Mouse (Mus musculus) heart, adult 2 months (tissue): Measurements from ENCODE around the gene Nppc. TPM values are rescaled to one million over a fixed set of nuclear protein-coding genes. Genes with fewer than 3 reads are reported as not detected.

ENCODE experiments used
- DNase-seq, 2 experiments: peaks; one replicate each; pipeline ENCODE4 v3.0.0; 2021
- H3K27ac ChIP-seq: fragments of 200-600 bp; 2 replicates; pipeline ENCODE4 v1.8.1; 2022
- H3K27me3 ChIP-seq: fragments of 200-500 bp; 2 replicates; pipeline ENCODE4 v1.6.1; 2012; ENCODE audit warnings: mild to moderate bottlenecking, low read length, inconsistent platforms, mixed read lengths; ENCODE audit not compliant: control insufficient read depth, insufficient read depth
- H3K36me3 ChIP-seq: fragments of 200-500 bp; 2 replicates; pipeline ENCODE4 v1.6.1; 2012; ENCODE audit warnings: low read length, inconsistent platforms; ENCODE audit not compliant: control insufficient read depth, insufficient read depth
- H3K4me1 ChIP-seq: fragments of 200-500 bp; 2 replicates; pipeline ENCODE4 v1.6.1; 2011; ENCODE audit warnings: low read length; ENCODE audit not compliant: control insufficient read depth, insufficient read depth
- H3K4me3 ChIP-seq: fragments of 200-600 bp; 2 replicates; pipeline ENCODE4 v1.8.1; 2022
- H3K79me2 ChIP-seq: fragments of 200-500 bp; replicated peaks from 2 replicates; pipeline ENCODE4 v1.6.1; 2012; ENCODE audit warnings: mild to moderate bottlenecking, inconsistent platforms, low read length, moderate library complexity, mixed read lengths; ENCODE audit not compliant: control insufficient read depth, insufficient read depth
- H3K9ac ChIP-seq: fragments of 200-500 bp; 2 replicates; pipeline ENCODE4 v1.6.1; 2012; ENCODE audit warnings: low read depth, mild to moderate bottlenecking, control low read depth, inconsistent platforms, low read length, mixed read lengths
- CTCF ChIP-seq: fragments of 200-600 bp; IDR thresholded peaks from 2 replicates; pipeline ENCODE4 v1.8.1; 2022; ENCODE audit warnings: antibody characterized with exemption, mild to moderate bottlenecking, moderate library complexity
- EP300 ChIP-seq: fragments of 200-500 bp; IDR thresholded peaks from 2 replicates; pipeline ENCODE4 v1.6.1; 2011; ENCODE audit warnings: low read depth, low read length, control low read depth; ENCODE audit not compliant: insufficient read depth
- POLR2A ChIP-seq: fragments of 200-500 bp; IDR thresholded peaks from 2 replicates; pipeline ENCODE4 v1.6.1; 2011; ENCODE audit warnings: mild to moderate bottlenecking, low read depth, low read length, control low read depth; ENCODE audit not compliant: insufficient read depth
- WGBS: fragments of 180-500 bp; shearing (Covaris S2); methylation state at CpG from one replicate; pipeline ENCODE4 v1.1.7; 2018; 5-methylcytosine and 5-hydroxymethylcytosine counted together
- intact Hi-C: fragments of 180-260 bp; cut with DNase I; formaldehyde crosslinking; loops from one replicate; pipeline ENCODE4 v1.15.1; 2025
- polyA plus RNA-seq: library from polyadenylated mRNA; depleted of rRNA; stranded (reverse); fragments of >200 nt; gene quantifications from 2 replicates; pipeline ENCODE4 v1.2.3, GENCODE M21; 2012
- total RNA-seq, 2 experiments: library from RNA; stranded (reverse); gene quantifications; 2 replicates each; pipeline ENCODE4 v1.2.3; 2021

Nppc gene
- total and polyA plus RNA-seq, 3 experiments: 0.14 TPM; not detected in 2

DNA sequence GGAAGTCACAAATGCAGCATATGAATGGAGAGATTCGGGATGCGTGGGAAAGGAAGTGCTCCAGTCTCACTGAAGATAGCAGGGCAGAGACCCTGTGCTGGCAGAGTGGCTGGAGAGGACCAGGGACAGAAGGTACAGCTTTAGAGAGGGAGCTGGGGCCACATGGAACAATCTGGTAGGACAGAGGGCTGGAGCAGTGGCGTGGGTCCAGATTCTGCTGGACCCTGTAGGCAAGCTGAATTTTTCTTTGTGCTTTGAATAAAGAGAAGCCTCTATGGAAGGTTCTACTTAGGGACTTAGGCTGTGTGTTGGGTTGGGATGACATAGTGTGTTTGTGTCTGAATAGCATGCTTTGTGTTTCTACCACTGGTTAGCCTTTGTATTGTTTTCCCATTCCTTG, 35.1 kb upstream of the Nppc start:
- DNase-seq: no peak
- Histone ChIP-seq H3K79me2 (no peaks in the 10 kb centered on the region), H3K36me3 (no peaks in the 10 kb centered on the region; the same call in 1 of the 2 replicates), H3K4me1 (peaks cover 3% of the 10 kb centered on the region), H3K27ac (no peak overlapping the region), H3K27me3 (no peaks in the 10 kb centered on the region), H3K9ac (no peak overlapping the region), H3K4me3 (no peak overlapping the region)
- intact Hi-C loops: no loop called here
- no peak for TF ChIP-seq CTCF
- no peak for TF ChIP-seq EP300
- no peak for TF ChIP-seq POLR2A
- 50% methylated on average over 3 of the region's 3 CpGs for WGBS

DNA sequence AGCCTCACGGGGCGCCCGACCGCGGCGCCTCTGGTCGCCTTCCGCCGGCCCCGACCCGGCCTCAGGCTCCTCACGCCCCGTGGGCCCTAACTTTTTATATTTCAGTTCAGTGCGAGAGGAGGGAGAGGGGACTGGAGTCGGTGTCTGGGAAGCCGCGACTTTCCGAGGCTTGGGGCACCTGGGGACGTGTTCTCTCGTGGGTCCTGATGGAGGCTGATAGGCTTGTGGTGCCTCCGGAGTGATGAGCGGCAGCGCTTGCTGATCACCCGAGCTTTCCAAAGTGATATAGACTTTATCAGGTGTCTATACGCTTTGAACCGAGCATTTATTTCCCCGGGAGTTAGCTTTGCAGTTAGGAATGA, 33.6 kb upstream of the Nppc start:
- no peaks in the 10 kb centered on the region; the same call in 1 of the 2 replicates for H3K36me3 ChIP-seq
- no peaks in the 10 kb centered on the region for H3K27me3 ChIP-seq
- peak overlapping the region; percentile 87 for H3K27ac ChIP-seq
- intact Hi-C loops: loop anchor here (5.0 kb wide), 1 partner anchor 122 kb away; the partner anchor contains the start of genes Cops7b and Pde6d
- under 1% methylated on average over 26 of the region's 27 CpGs for WGBS
- H3K9ac ChIP-seq: peak overlapping the region; percentile 84
- peak overlapping the region; percentile 96 for H3K4me3 ChIP-seq
- DNase-seq: no peak
- peaks cover 3% of the 10 kb centered on the region for H3K4me1 ChIP-seq
- TF ChIP-seq EP300: no peak
- TF ChIP-seq POLR2A: 0 out of 2 replicates have a peak, but pooled peaks have one; percentile 9
- H3K79me2 ChIP-seq: no peaks in the 10 kb centered on the region

DNA sequence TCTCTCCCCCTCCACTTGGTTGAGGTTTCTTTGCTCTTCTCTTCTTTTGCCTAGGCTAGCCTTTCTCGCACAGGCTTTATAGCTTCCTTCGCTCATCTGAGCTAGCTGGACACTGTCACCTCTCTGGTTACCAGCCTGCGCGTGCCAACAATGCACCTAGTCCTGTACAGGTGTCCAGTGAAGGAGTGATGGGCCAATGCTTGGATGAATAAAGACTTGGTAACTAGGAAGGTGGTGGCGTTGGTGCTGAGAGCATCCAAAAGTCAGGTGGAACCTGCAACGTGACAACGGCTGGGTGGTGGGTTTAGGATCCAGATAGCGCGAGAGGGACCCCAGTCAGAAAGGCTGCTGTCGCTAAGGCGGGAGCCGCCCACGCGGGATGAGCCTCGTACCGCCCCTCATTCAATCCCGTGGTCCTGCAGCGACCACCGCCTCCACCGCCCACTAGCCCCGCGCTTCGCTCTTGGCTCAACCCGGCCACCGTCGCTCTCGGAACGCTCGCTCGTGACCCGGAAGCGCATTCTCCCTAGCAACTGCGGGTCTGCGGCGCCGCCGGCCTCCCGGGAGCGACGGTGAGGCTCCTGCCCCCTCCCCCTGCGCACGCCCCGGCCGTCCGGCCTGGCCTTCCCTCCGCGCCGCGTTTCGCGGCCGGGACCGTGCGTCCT, 33.1 kb upstream of the Nppc start, which contains the start of gene Dis3l2:
Gene Dis3l2, plus strand, starts transcription at position 509 of the 665 bp plus-strand sequence.
- 3% methylated on average over 50 of the region's 54 CpGs for WGBS
- Histone ChIP-seq H3K27ac (peak within 1 kb of the TSS; percentile 87), H3K9ac (peak within 1 kb of the TSS; percentile 84), H3K4me1 (peaks cover 3% of the 10 kb centered on the region), H3K4me3 (peak within 1 kb of the TSS; percentile 96), H3K27me3 (no peaks in the 10 kb centered on the region), H3K79me2 (no peaks in the 10 kb centered on the region), H3K36me3 (no peaks in the 10 kb centered on the region; the same call in 1 of the 2 replicates)
- TF ChIP-seq POLR2A: peak; percentile 47
- no peak for TF ChIP-seq EP300
- TF ChIP-seq CTCF: 0 out of 2 replicates have a peak, but pooled peaks have one; percentile 28
- intact Hi-C loops: loop anchor here (5.0 kb wide), 1 partner anchor 121 kb away; the partner anchor contains the start of genes Cops7b and Pde6d
- DNase-seq: peak; percentile 89 to 90

DNA sequence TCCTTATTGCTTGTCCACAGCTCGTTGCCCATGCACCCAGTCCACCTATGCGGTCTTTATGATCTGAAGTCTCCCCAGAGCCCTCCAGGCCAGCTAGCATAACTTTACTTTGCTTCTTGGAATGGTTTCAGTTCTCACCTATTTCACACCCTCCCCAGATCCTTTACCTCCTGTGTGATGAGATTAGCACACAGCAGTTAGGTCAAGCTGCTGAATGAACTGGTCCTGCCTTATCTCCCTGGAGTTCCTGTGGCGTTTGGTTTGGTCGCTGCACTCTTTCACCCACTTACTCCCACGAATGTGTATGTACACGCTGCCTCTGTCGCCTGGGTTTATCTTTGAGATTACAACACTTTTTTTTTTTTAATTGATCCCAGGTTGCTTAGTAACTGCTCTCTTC, 30.0 kb upstream of the Nppc start:
- no peak overlapping the region for H3K4me3 ChIP-seq
- intact Hi-C loops: loop anchor here (5.0 kb wide), 1 partner anchor 118 kb away; the partner anchor contains the start of genes Cops7b and Pde6d
- H3K79me2 ChIP-seq: no peaks in the 10 kb centered on the region
- DNase-seq: no peak
- H3K4me1 ChIP-seq: peaks cover 3% of the 10 kb centered on the region
- no peak overlapping the region for H3K27ac ChIP-seq
- H3K27me3 ChIP-seq: no peaks in the 10 kb centered on the region
- no peak overlapping the region for H3K9ac ChIP-seq
- 30% methylated on average over 7 of the region's 7 CpGs for WGBS
- TF ChIP-seq EP300 (no peak), POLR2A (no peak), CTCF (no peak)
- H3K36me3 ChIP-seq: no peaks in the 10 kb centered on the region; the same call in 1 of the 2 replicates

DNA sequence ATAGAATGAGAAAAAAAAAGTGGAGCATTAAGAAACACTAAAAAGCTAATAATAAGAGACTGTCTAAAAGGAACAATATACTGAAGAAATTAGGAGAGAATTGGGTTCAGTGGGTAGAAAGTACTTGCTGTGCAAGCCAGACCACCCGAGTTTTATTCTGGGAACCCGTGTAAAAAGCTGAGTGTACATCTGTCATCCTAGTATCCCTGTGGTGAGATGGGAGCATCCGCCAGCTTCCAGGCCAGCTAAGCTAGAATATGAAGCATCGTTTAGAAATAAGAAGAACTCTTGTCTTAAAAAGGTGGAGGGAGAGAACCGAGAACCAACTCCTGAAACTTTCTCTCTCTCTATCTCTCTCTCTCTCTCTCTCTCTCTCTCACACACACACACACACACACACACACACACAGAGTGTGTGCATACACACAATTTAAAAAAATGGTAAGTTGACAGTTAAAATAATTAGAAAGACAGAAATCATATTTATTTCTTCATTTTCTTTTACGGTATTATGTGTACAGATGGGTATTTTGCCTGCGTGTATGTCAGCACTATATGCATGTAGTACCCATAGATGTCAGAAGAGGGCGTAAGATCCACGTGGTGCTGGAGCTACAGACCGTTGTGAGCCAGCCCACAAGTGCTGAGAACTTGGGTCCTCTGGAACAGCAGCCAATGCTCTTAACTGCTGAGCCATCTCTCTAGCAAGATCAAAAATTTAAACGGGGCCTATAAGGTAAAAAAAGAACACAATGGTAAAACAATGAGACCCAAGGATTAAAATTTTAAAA, 29.2 kb upstream of the Nppc start:
- no peak overlapping the region for H3K9ac ChIP-seq
- 69% methylated on average over 11 of the region's 11 CpGs for whole genome bisulfite sequencing
- intact Hi-C loops: loop anchor here (5.0 kb wide), 1 partner anchor 117 kb away; the partner anchor contains the start of genes Cops7b and Pde6d
- H3K79me2 ChIP-seq: no peaks in the 10 kb centered on the region
- H3K27ac ChIP-seq: no peak overlapping the region
- no peak for DNase-seq
- H3K4me1 ChIP-seq: peaks cover 3% of the 10 kb centered on the region
- H3K36me3 ChIP-seq: no peaks in the 10 kb centered on the region; the same call in 1 of the 2 replicates
- H3K4me3 ChIP-seq: no peak overlapping the region
- no peaks in the 10 kb centered on the region for H3K27me3 ChIP-seq
- TF ChIP-seq POLR2A: no peak
- TF ChIP-seq EP300: no peak
- TF ChIP-seq CTCF: no peak
